Mouse (Mus musculus) urinary bladder, adult 18-20 months (tissue): Measurements from ENCODE around the gene Camsap2.

ENCODE experiments used
- DNase-seq, 2 experiments: peaks; one replicate each; pipeline ENCODE4 v3.0.0; 2022; ENCODE audit warnings: low spot score in 2 of 2, mixed read lengths in 2 of 2

Camsap2 gene

GRCm38 (mm10) chr1:136344281-136344680 is 1.6 kb downstream of the Camsap2 start:
- DNase-seq: no peak

- DNase-seq: no peak
Measured at GRCm38 (mm10) chr1:136343727-136344126, 2.2 kb downstream of the Camsap2 start.

GRCm38 (mm10) chr1:136340541-136340940 is 5.4 kb downstream of the Camsap2 start:
- DNase-seq: no peak

- no peak for DNase-seq
Measured at GRCm38 (mm10) chr1:136334743-136335142, 11.2 kb downstream of the Camsap2 start.

GRCm38 (mm10) chr1:136333512-136333911 is 12.4 kb downstream of the Camsap2 start:
- DNase-seq: no peak

GRCm38 (mm10) chr1:136333071-136333470 is 12.8 kb downstream of the Camsap2 start:
- no peak for DNase-seq

GRCm38 (mm10) chr1:136331836-136332235 is 14.1 kb downstream of the Camsap2 start:
- DNase-seq: no peak

GRCm38 (mm10) chr1:136329426-136329825 is 16.5 kb downstream of the Camsap2 start:
- DNase-seq: no peak

- no peak for DNase-seq
Measured at GRCm38 (mm10) chr1:136328640-136329039, 17.3 kb downstream of the Camsap2 start.

- DNase-seq: no peak
Measured at GRCm38 (mm10) chr1:136327638-136328037, 18.3 kb downstream of the Camsap2 start.

- DNase-seq: peak in 1 of 2 experiments; percentile 23
Measured at GRCm38 (mm10) chr1:136325933-136326332, 20.0 kb downstream of the Camsap2 start.

GRCm38 (mm10) chr1:136322331-136322730 is 23.6 kb downstream of the Camsap2 start:
- DNase-seq: no peak

GRCm38 (mm10) chr1:136316317-136316716 is 29.6 kb downstream of the Camsap2 start:
- DNase-seq: no peak

GRCm38 (mm10) chr1:136309193-136309592 is 36.7 kb downstream of the Camsap2 start:
- no peak for DNase-seq

- DNase-seq: no peak
Measured at GRCm38 (mm10) chr1:136306424-136306823, 39.5 kb downstream of the Camsap2 start.

- no peak for DNase-seq
Measured at GRCm38 (mm10) chr1:136293961-136294360, 51.9 kb downstream of the Camsap2 start.

- no peak for DNase-seq
Measured at GRCm38 (mm10) chr1:136289803-136290202, 56.1 kb downstream of the Camsap2 start.

- DNase-seq: no peak
Measured at GRCm38 (mm10) chr1:136277366-136277765, 68.5 kb downstream of the Camsap2 start.

GRCm38 (mm10) chr1:136268224-136268623 is 77.7 kb downstream of the Camsap2 start:
- no peak for DNase-seq

GRCm38 (mm10) chr1:136266127-136266526 is 79.8 kb downstream of the Camsap2 start:
- no peak for DNase-seq

- no peak for DNase-seq
Measured at GRCm38 (mm10) chr1:136263355-136263754, 82.5 kb downstream of the Camsap2 start.

GRCm38 (mm10) chr1:136260635-136261238 is 85.2 kb downstream of the Camsap2 start, which contains the start of gene Gpr25:
Gene Gpr25, minus strand, starts transcription at chr1:136260873.
- no peak for DNase-seq

GRCm38 (mm10) chr1:136259893-136260634 is 85.8 kb downstream of the Camsap2 start:
- peak; percentile 15 to 31 for DNase-seq
